Mouse (Mus musculus): Measurements from ENCODE around the gene Phf11d. TPM values are rescaled to one million over a fixed set of nuclear protein-coding genes. Genes with fewer than 3 reads are reported as not detected.
"Not testable (repeated sequence)": the region's sequence is repeated elsewhere in the genome, so short reads cannot be mapped to it uniquely, and the experiment has no call there.

Gene Phf11d
- polyA plus RNA-seq, 1 experiment: not detected

GRCm38 (mm10) chr14:59370348-59371068, 5.2 kb upstream of the Phf11d start:
- H3K79me3 ChIP-seq (ENCODE audit: low read depth): no peaks in the 10 kb centered on the region
- peaks cover 3% of the 10 kb centered on the region for H3K27me3 ChIP-seq (ENCODE audit: control insufficient read depth, insufficient read depth, insufficient read length)
- no peaks in the 10 kb centered on the region for H3K36me3 ChIP-seq (ENCODE audit: control insufficient read depth, insufficient read depth)
- no peak overlapping the region for H3K4me3 ChIP-seq (ENCODE audit: insufficient read depth, poor library complexity, severe bottlenecking)
- no peaks in the 10 kb centered on the region for H3K79me2 ChIP-seq (ENCODE audit: control insufficient read depth, insufficient read depth)
- H3ac ChIP-seq (ENCODE audit: control insufficient read depth, insufficient read length, low read depth): no peak overlapping the region
- TF ChIP-seq CEBPB (IDR thresholded peaks at IDR 0.05; ENCODE audit: low read depth) (no peak), MAX (IDR thresholded peaks at IDR 0.05) (no peak), MYOD1 (IDR thresholded peaks at IDR 0.05; ENCODE audit: control insufficient read depth, insufficient read length, low read depth) (no peak), CTCF (IDR thresholded peaks at IDR 0.05; ENCODE audit: control insufficient read depth, insufficient read depth, insufficient read length) (no peak), USF1 (IDR thresholded peaks at IDR 0.05; ENCODE audit: low read depth) (no peak), FOSL1 (IDR thresholded peaks at IDR 0.05; ENCODE audit: insufficient read depth, low read length, poor library complexity, severe bottlenecking) (no peak), MYOG (IDR thresholded peaks at IDR 0.05; ENCODE audit: control insufficient read depth, extremely low read depth, insufficient read length) (no peak)

GRCm38 (mm10) chr14:59366386-59367105, 1.3 kb upstream of the Phf11d start:
- no peak for TF ChIP-seq USF1 (IDR thresholded peaks at IDR 0.05; ENCODE audit: low read depth)
- TF ChIP-seq MYOG (IDR thresholded peaks at IDR 0.05; ENCODE audit: control insufficient read depth, extremely low read depth, insufficient read length): no peak
- TF ChIP-seq MYOD1 (IDR thresholded peaks at IDR 0.05; ENCODE audit: control insufficient read depth, insufficient read length, low read depth): no peak
- no peak for TF ChIP-seq CTCF (IDR thresholded peaks at IDR 0.05; ENCODE audit: control insufficient read depth, insufficient read depth, insufficient read length)
- TF ChIP-seq CEBPB (IDR thresholded peaks at IDR 0.05; ENCODE audit: low read depth): no peak
- no peak for TF ChIP-seq MAX (IDR thresholded peaks at IDR 0.05)
- TF ChIP-seq FOSL1 (IDR thresholded peaks at IDR 0.05; ENCODE audit: insufficient read depth, low read length, poor library complexity, severe bottlenecking): no peak
- Histone ChIP-seq H3K79me3 (ENCODE audit: low read depth) (no peaks in the 10 kb centered on the region), H3K79me2 (ENCODE audit: control insufficient read depth, insufficient read depth) (no peaks in the 10 kb centered on the region), H3K27me3 (ENCODE audit: control insufficient read depth, insufficient read depth, insufficient read length) (peaks cover under 1% of the 10 kb centered on the region), H3K4me3 (ENCODE audit: insufficient read depth, poor library complexity, severe bottlenecking) (no peak overlapping the region), H3ac (ENCODE audit: control insufficient read depth, insufficient read length, low read depth) (no peak overlapping the region), H3K36me3 (ENCODE audit: control insufficient read depth, insufficient read depth) (no peaks in the 10 kb centered on the region)

GRCm38 (mm10) chr14:59341189-59341588, 24.1 kb downstream of the Phf11d start, which contains the start of gene Phf11b:
Gene Phf11b, minus strand, starts transcription at chr14:59341351.
- not testable (repeated sequence) for H3K4me3 ChIP-seq (ENCODE audit: insufficient read depth, poor library complexity, severe bottlenecking); H3K27me3 ChIP-seq (ENCODE audit: control insufficient read depth, insufficient read depth, insufficient read length); H3K36me3 ChIP-seq (ENCODE audit: control insufficient read depth, insufficient read depth); H3ac ChIP-seq (ENCODE audit: control insufficient read depth, insufficient read length, low read depth); H3K79me2 ChIP-seq (ENCODE audit: control insufficient read depth, insufficient read depth); H3K79me3 ChIP-seq (ENCODE audit: low read depth)

- no peak overlapping the region for H3ac ChIP-seq (ENCODE audit: control insufficient read depth, insufficient read length, low read depth)
- H3K27me3 ChIP-seq (ENCODE audit: control insufficient read depth, insufficient read depth, insufficient read length): no peaks in the 10 kb centered on the region
- H3K79me3 ChIP-seq (ENCODE audit: low read depth): no peaks in the 10 kb centered on the region
Measured at GRCm38 (mm10) chr14:59339541-59339940, 25.7 kb downstream of the Phf11d start.

GRCm38 (mm10) chr14:59336056-59336455, 29.2 kb downstream of the Phf11d start:
- H3K4me3 ChIP-seq (ENCODE audit: insufficient read depth, poor library complexity, severe bottlenecking); H3K36me3 ChIP-seq (ENCODE audit: control insufficient read depth, insufficient read depth); H3K27me3 ChIP-seq (ENCODE audit: control insufficient read depth, insufficient read depth, insufficient read length); H3K79me2 ChIP-seq (ENCODE audit: control insufficient read depth, insufficient read depth); H3ac ChIP-seq (ENCODE audit: control insufficient read depth, insufficient read length, low read depth); H3K79me3 ChIP-seq (ENCODE audit: low read depth): not testable (repeated sequence)

More at GRCm38 (mm10) chr14:59339541-59339940, 25.7 kb downstream of the Phf11d start:
- no peak overlapping the region for H3K4me3 ChIP-seq (ENCODE audit: insufficient read depth, poor library complexity, severe bottlenecking)
- no peaks in the 10 kb centered on the region for H3K79me2 ChIP-seq (ENCODE audit: control insufficient read depth, insufficient read depth)
- H3K36me3 ChIP-seq (ENCODE audit: control insufficient read depth, insufficient read depth): no peaks in the 10 kb centered on the region
- TF ChIP-seq USF1 (IDR thresholded peaks at IDR 0.05; ENCODE audit: low read depth) (no peak), MYOG (IDR thresholded peaks at IDR 0.05; ENCODE audit: control insufficient read depth, extremely low read depth, insufficient read length) (no peak), CEBPB (IDR thresholded peaks at IDR 0.05; ENCODE audit: low read depth) (no peak), FOSL1 (IDR thresholded peaks at IDR 0.05; ENCODE audit: insufficient read depth, low read length, poor library complexity, severe bottlenecking) (no peak), CTCF (IDR thresholded peaks at IDR 0.05; ENCODE audit: control insufficient read depth, insufficient read depth, insufficient read length) (no peak), MAX (IDR thresholded peaks at IDR 0.05) (no peak), MYOD1 (IDR thresholded peaks at IDR 0.05; ENCODE audit: control insufficient read depth, insufficient read length, low read depth) (no peak)

- H3ac ChIP-seq (ENCODE audit: control insufficient read depth, insufficient read length, low read depth); H3K36me3 ChIP-seq (ENCODE audit: control insufficient read depth, insufficient read depth); H3K79me3 ChIP-seq (ENCODE audit: low read depth); H3K27me3 ChIP-seq (ENCODE audit: control insufficient read depth, insufficient read depth, insufficient read length); H3K79me2 ChIP-seq (ENCODE audit: control insufficient read depth, insufficient read depth); H3K4me3 ChIP-seq (ENCODE audit: insufficient read depth, poor library complexity, severe bottlenecking): not testable (repeated sequence)
Measured at GRCm38 (mm10) chr14:59330499-59330898, 34.8 kb downstream of the Phf11d start.

- H3K27me3 ChIP-seq (ENCODE audit: control insufficient read depth, insufficient read depth, insufficient read length); H3ac ChIP-seq (ENCODE audit: control insufficient read depth, insufficient read length, low read depth); H3K36me3 ChIP-seq (ENCODE audit: control insufficient read depth, insufficient read depth); H3K79me3 ChIP-seq (ENCODE audit: low read depth); H3K79me2 ChIP-seq (ENCODE audit: control insufficient read depth, insufficient read depth); H3K4me3 ChIP-seq (ENCODE audit: insufficient read depth, poor library complexity, severe bottlenecking): not testable (repeated sequence)
Measured at GRCm38 (mm10) chr14:59319970-59320369, 45.3 kb downstream of the Phf11d start.

- H3K4me3 ChIP-seq (ENCODE audit: insufficient read depth, poor library complexity, severe bottlenecking); H3K79me3 ChIP-seq (ENCODE audit: low read depth); H3K36me3 ChIP-seq (ENCODE audit: control insufficient read depth, insufficient read depth); H3ac ChIP-seq (ENCODE audit: control insufficient read depth, insufficient read length, low read depth); H3K79me2 ChIP-seq (ENCODE audit: control insufficient read depth, insufficient read depth); H3K27me3 ChIP-seq (ENCODE audit: control insufficient read depth, insufficient read depth, insufficient read length): not testable (repeated sequence)
Measured at GRCm38 (mm10) chr14:59319036-59319435, 46.2 kb downstream of the Phf11d start.
